Mouse (Mus musculus): ENCODE measurements around the gene Ufl1.
"Not testable (repeated sequence)": the region's sequence is repeated elsewhere in the genome, so short reads cannot be mapped to it uniquely, and the experiment has no call there.

The Ufl1 gene

DNA sequence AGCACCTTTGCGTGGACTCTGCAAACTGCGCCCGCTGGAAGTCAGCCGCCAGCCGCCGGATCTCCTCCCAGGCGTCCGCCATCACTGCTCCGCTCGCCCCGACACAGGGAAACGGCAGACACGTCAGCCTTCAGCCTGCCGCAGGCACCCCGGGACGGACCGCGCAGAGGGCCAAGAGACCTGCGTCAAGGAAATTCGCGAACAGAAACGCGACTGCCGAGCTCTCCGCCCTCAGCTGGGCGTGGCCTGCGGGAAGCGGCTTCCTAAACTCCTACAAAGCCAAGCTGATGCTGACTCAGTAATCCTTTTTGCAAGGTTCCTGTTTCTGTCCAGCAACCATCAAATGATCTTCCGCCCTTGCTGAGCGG is at the start of gene Ufl1:
TSS of gene Ufl1 (minus strand) at position 151 of the 368 bp plus-strand sequence.
- DNase-seq (ENCODE audit: extremely low read depth, low read depth, low spot score) = peak; percentile 51

GRCm38 (mm10) chr4:25325684-25326220 is 44.1 kb upstream of the Ufl1 start:
- no peak for DNase-seq (ENCODE audit: extremely low read depth, low read depth, low spot score)

DNA sequence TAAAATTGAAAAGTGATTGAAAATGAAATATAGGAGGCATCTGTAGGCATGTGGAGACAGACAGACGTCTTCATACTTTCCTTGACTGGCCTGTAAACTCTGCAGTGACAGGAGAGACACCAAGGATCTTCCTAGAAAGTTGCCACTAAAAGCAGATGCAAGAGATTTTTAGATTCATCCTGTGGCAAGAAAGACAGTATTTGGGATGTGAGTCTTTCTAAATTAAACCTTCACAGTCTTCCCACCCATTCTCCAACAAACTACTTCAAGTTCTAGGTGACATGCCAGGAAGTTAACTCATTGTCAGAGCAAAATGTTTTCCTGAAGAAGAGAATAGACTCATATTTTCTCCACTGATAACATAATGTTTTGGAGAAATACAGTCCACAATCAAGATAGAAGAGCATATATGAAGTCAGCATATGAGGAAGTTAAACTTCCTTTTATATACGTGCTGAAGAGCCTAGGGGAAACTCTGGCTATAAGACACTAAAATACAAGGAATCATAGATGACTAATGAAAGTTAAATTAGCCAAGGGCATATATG is 41.1 kb upstream of the Ufl1 start:
- no peak for DNase-seq (ENCODE audit: extremely low read depth, low read depth, low spot score)

- DNase-seq (ENCODE audit: extremely low read depth, low read depth, low spot score) = peak; percentile 13
These were observed 32.1 kb upstream of the Ufl1 start for GRCm38 (mm10) chr4:25313767-25314166.

DNA sequence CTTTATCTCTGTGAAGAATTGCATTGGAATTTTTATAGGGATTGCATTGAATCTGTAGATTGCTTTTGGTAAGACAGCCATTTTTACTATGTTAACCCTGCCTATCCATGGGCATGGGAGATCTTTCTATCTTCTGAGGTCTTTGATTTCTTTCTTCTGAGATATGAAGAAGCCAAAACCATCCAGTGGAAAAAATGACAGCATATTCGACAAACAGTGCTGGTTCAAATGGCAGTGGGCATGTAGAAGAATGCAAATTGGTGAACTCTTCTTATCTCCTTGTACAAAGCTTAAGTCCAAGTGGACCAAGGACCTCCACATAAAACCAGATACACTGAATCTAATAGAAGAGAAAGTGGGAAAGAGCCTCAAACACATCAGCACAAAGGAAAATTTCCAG is 3.4 kb upstream of the Ufl1 start:
- DNase-seq (ENCODE audit: extremely low read depth, low read depth, low spot score) = not testable (repeated sequence)

- DNase-seq (ENCODE audit: extremely low read depth, low read depth, low spot score) = no peak
These were observed 517 bp downstream of the Ufl1 start for GRCm38 (mm10) chr4:25280938-25281670.

- no peak for DNase-seq (ENCODE audit: extremely low read depth, low read depth, low spot score)
These were observed 8.6 kb downstream of the Ufl1 start for GRCm38 (mm10) chr4:25272861-25273627.

DNA sequence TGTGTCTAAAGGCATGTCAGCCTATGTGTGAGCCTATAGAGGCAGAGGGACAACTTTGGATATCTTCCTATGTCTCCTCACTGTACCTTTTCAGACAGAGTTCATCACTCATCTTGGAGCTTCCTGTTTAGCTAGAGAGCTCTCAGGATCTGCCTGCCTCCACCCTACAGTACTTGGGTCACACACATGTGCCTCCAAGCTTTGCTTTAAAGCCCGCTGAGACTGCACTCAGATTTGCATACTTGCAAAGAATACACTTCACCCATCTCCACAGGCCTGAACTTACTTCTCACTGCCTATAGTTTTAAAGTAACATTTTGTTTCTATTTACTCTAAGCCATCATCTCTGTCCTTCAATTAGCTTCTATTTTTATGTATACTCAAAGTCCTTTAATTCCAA is 9.7 kb downstream of the Ufl1 start:
- DNase-seq (ENCODE audit: extremely low read depth, low read depth, low spot score) = no peak

DNA sequence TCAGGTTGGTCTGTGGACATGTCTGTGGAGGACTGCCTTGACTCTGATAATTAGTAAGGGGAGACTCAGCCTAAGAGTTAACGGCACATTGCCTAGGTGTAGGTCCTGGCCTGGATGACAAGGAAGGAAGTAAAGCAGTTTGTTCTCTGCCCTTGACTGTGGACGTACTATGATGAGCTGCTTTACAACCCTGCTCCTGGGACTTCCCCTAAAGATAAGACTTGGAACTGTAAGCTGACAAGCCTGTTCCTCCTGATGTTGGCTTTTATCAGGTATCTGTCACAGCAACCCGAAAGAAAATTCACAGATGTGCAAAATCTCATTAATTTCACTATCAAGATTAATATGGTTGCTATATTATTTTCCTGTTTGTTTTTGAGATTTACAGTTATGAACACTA is 14.5 kb downstream of the Ufl1 start:
- no peak for DNase-seq (ENCODE audit: extremely low read depth, low read depth, low spot score)

DNA sequence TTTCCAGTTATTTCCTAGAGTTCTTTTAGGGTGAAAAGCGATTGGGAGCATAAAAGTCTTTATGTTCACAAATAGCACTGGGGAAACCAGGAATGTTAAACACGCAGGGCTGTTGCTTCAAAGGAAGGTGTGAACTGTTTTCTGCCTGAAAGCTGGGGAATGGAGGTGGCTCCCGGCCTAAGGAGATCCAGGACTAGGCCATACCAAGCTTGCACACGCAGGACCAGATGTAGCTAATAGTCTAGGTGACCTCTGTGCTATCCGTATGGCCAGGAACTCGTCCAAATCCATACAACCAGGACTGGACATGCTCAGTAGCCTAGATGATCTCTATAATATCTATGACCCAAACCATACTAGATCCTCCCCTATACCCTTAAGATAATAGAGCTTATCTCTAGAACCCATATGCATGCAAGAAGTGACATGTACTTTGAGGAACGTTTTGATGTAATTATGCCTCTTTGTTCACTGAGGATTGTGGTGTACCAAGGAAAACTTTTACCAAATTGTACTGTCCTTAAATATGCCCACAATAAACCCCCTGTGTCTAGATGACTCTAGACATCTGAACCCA is 23.7 kb downstream of the Ufl1 start:
- no peak for DNase-seq (ENCODE audit: extremely low read depth, low read depth, low spot score)

- DNase-seq (ENCODE audit: extremely low read depth, low read depth, low spot score) = no peak
These were observed 38.8 kb downstream of the Ufl1 start, which contains the start of gene Fhl5 for GRCm38 (mm10) chr4:25242776-25243175. Gene Fhl5, minus strand, starts transcription at chr4:25242876.

DNA sequence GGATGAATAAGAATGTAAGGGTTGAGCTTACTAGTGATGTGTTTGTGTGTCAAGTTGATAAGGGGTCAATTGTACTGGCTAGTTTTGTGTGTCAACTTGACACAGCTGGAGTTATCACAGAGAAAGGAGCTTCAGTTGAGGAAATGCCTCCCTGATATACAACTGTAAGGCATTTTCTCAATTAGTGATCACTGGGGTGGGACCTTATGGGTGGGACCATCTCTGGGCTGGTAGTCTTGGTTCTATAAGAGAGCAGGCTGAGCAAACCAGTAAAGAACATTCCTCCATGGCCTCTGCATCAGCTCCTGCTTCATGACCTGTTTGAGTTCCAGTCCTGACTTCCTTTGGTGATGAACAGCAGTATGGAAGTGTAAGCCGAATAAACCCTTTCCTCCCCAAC is 46.0 kb downstream of the Ufl1 start:
- DNase-seq (ENCODE audit: extremely low read depth, low read depth, low spot score) = not testable (repeated sequence)

DNA sequence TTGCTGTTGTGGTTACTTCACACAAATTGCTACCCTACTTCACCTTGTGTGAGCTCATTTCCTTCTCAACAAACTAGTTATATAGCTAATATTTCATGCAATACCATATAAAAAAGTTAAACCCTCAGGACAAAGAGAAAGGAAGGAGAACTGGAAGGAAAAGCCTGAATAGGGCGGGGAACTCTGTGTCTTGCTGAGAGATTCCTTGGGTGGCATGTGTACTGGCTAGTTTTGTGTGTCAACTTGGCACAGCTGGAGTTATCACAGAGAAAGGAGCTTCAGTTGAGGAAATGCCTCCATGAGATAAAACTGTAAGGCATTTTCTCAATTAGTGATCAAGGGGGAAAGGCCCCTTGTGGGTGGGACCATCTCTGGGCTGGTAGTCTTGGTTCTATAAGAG is 47.9 kb downstream of the Ufl1 start:
- not testable (repeated sequence) for DNase-seq (ENCODE audit: extremely low read depth, low read depth, low spot score)

GRCm38 (mm10) chr4:25232546-25232945 is 49.1 kb downstream of the Ufl1 start:
- no peak for DNase-seq (ENCODE audit: extremely low read depth, low read depth, low spot score)

DNA sequence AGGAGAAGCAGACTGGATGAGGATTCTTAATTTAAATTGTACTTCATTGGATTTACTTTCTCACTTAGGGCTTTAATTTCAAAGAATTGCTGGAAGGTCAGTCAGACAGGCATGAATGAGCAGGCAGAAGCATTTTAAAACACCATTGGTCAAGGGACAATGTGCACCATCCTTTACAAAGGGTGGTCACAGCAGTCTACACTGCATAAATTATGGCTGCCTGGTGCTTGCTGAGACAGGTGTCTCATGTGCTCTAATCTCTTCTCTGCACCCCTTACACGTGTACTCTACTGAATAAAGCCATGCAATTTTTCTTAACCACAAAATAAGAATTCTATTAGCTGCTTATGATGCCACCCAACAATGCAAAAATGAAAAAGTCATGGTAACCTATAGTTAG is 54.1 kb downstream of the Ufl1 start:
- no peak for DNase-seq (ENCODE audit: extremely low read depth, low read depth, low spot score)

DNA sequence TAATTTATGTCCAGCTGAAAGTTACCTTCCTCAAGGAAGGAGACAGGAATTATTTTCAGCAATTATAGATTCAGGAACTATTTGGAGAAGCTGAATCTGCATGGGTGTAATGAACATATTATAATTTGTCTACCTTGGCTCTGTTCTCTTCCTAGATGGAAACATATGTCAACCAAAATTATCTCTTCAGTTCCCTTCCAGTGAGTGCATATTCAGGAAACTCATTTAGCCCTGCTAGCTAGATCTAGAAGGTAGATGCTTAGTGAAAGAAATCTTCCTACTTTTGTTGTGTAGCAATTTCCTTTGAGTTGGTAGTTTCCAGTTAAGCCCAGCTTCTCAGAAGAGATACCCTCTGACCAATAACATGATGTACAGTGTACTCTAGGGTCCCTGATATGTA is 59.7 kb downstream of the Ufl1 start:
- DNase-seq (ENCODE audit: extremely low read depth, low read depth, low spot score) = no peak

DNA sequence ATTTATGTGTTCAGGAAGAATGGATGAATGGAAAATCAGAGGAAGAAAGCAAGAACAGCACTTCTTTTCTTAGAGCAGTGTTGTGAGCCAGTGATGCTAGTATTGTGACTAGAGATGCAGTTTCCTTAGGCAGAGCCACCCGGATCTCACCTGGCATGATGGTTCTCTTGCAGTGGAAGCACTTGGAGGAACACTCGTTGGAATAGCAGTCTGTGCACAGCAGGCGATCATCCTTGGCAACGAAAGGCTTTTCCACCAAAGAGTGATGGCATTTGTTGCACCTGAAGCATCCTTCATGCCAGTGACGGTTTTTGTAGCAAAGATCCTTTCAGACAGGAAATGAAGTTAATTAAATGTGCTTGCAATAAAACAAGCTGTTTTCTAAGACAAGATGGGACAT is 68.2 kb downstream of the Ufl1 start:
- DNase-seq (ENCODE audit: extremely low read depth, low read depth, low spot score) = no peak

DNA sequence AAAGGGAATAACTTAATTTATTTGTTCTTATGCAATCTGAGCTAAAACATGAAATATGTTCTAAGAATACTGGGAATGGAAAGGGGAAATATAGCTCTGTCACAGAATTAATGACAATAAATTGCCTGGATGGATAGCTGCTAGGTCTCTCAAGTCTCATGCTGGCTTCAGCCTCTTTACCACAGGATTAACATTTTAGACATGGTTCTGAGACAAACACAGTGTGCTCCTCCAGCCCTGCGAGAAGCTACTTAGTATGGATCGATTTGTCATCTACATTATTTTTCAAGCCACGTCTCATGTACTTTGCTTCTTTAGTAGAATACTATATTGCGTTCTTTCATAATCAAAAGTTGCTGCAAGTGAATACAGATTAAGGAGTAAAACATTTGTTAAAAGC is 75.5 kb downstream of the Ufl1 start:
- DNase-seq (ENCODE audit: extremely low read depth, low read depth, low spot score) = no peak
